Mouse (Mus musculus): ENCODE results near the gene Cdkn2aip.

DNA sequence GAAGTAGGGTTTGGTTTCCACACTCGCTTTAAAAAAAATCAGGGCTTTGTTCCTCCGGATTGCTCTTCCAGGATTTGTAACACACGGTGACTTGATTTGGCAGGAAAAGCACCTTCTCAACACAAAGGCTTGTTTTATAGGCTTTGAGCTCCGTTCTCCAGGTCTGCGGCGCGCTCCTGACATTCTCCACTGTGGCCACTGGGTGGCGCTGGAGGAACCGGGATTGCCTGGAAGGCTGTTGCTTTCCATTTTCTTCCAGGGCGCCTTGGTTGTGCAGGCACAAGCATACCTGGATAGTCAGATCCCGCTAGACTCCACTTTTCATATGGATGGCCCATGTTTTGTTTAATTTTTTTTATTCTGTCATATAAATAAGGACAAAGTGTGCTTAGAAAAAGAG, 29.7 kb upstream of the Cdkn2aip start:
- TF ChIP-seq CTCF (IDR thresholded peaks at IDR 0.05; ENCODE audit: borderline replicate concordance, insufficient read depth, low read depth, low read length) (peak; percentile 87), POLR2A (IDR thresholded peaks at IDR 0.05; ENCODE audit: borderline replicate concordance, insufficient read depth, low read length) (no peak)
